Mouse (Mus musculus) liver, adult 2 months (tissue): ENCODE data around the gene Ptprn2.

ENCODE experiments used
- CTCF ChIP-seq: fragments of 200-500 bp; IDR thresholded peaks from 2 replicates; pipeline ENCODE4 v1.5.1; 2011; ENCODE audit warnings: low read depth, low read length, control low read depth
- POLR2A ChIP-seq: fragments of 200-500 bp; IDR thresholded peaks from 2 replicates; pipeline ENCODE4 v1.6.1; 2011; ENCODE audit warnings: low read length, control low read depth; ENCODE audit not compliant: insufficient read depth; ENCODE audit errors: extremely low read depth

DNA sequence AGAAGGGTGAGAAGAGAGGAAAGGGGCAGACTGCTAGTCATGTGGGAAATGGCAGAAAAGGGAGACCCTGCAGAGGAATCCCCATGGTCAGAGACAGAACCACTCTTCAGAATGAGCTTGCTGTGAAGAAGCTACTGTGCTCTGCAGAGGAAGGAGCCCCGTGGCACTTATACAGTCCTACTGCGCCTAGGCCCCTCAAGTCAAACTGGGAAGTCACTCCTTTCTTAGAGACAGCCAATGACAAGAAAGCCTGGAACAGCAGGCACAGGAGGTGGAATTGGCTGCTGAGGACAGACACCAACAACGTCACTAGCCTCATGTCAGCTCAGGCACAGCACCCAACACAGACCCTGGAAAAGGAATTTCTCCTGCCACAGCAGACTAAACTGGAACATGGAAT lies 830.1 kb downstream of the Ptprn2 start:
- TF ChIP-seq CTCF (no peak), POLR2A (no peak)
